Mouse (Mus musculus): Measurements from ENCODE around the gene Fam178b.

- no peak for TF ChIP-seq CTCF (IDR thresholded peaks at IDR 0.05; ENCODE audit: borderline replicate concordance, extremely low read depth, insufficient read depth, insufficient read length)
- 0 out of 2 replicates have a peak, but pooled peaks have one; percentile 8 for TF ChIP-seq POLR2A (IDR thresholded peaks at IDR 0.05; ENCODE audit: borderline replicate concordance, extremely low read depth, insufficient read depth, insufficient read length, poor library complexity, severe bottlenecking)
Observed at GRCm38 (mm10) chr1:36691271-36692155, 8.5 kb upstream of the Fam178b start, which contains the start of gene Cox5b.

Data from brain, embryonic 14.5 days (tissue).